Mouse (Mus musculus) liver, embryonic 12.5 days (tissue): ENCODE measurements at regions not wholly inside any gene's neighbourhood (a gene's known extent, or its start where the extent isn't known, plus 50 kb on each side); places are given as distances from the start of the nearest gene placed in this dataset.

Experiments
- ATAC-seq: fragments of 200-750 bp; cut with Nextera tagmentation; 2 replicates; pipeline ENCODE4 v1.8.0; 2017; ENCODE audit warnings: moderate number of reproducible peaks, mild to moderate bottlenecking, moderate library complexity
- H3K27ac ChIP-seq: fragments of 300-500 bp; sonication (generic); 2 replicates; pipeline ENCODE4 v1.5.1; 2016; ENCODE audit warnings: mild to moderate bottlenecking
- H3K27me3 ChIP-seq: fragments of 300-500 bp; sonication (generic); replicated peaks from 2 replicates; pipeline ENCODE4 v1.6.1; 2016; ENCODE audit warnings: mild to moderate bottlenecking, moderate library complexity
- H3K36me3 ChIP-seq: fragments of 300-500 bp; sonication (generic); 2 replicates; pipeline ENCODE4 v1.6.1; 2016; ENCODE audit warnings: mild to moderate bottlenecking, moderate library complexity
- H3K4me1 ChIP-seq: fragments of 300-500 bp; sonication (generic); 2 replicates; pipeline ENCODE4 v1.6.1; 2016
- H3K4me2 ChIP-seq: fragments of 300-500 bp; sonication (generic); 2 replicates; pipeline ENCODE4 v1.6.1; 2016; ENCODE audit warnings: mild to moderate bottlenecking, moderate library complexity
- H3K4me3 ChIP-seq: fragments of 300-500 bp; sonication (generic); 2 replicates; pipeline ENCODE4 v1.5.1; 2016; ENCODE audit warnings: mild to moderate bottlenecking, moderate library complexity
- H3K9ac ChIP-seq: fragments of 300-500 bp; sonication (generic); 2 replicates; pipeline ENCODE4 v1.6.1; 2016; ENCODE audit warnings: mild to moderate bottlenecking, moderate library complexity
- H3K9me3 ChIP-seq: fragments of 300-500 bp; sonication (generic); replicated peaks from 2 replicates; pipeline ENCODE4 v1.6.1; 2016; ENCODE audit warnings: mild to moderate bottlenecking, moderate library complexity
- WGBS: fragments of 180-500 bp; shearing (Covaris S2); methylation state at CpG from one replicate; pipeline ENCODE4 v1.1.7; 2016; ENCODE audit not compliant: insufficient replicate concordance; 5-methylcytosine and 5-hydroxymethylcytosine counted together

- Histone ChIP-seq H3K9me3 (peaks cover 19% of the 10 kb centered on the region), H3K4me1 (no peaks in the 10 kb centered on the region), H3K27me3 (no peaks in the 10 kb centered on the region), H3K9ac (no peak overlapping the region), H3K36me3 (no peaks in the 10 kb centered on the region), H3K4me2 (no peak overlapping the region), H3K4me3 (no peak overlapping the region), H3K27ac (no peak overlapping the region)
- ATAC-seq = no peak
- WGBS = 31% methylated on average over 7 of the region's 7 CpGs
These were observed 456.6 kb upstream of the Tbx3 start for GRCm38 (mm10) chr5:119213692-119214357.

- H3K9ac ChIP-seq = no peak overlapping the region
- no peaks in the 10 kb centered on the region for H3K36me3 ChIP-seq
- no peak overlapping the region for H3K4me2 ChIP-seq
- WGBS = 78% methylated on average over 9 of the region's 9 CpGs
- no peaks in the 10 kb centered on the region for H3K27me3 ChIP-seq
- no peak overlapping the region for H3K4me3 ChIP-seq
- H3K27ac ChIP-seq = no peak overlapping the region
- no peaks in the 10 kb centered on the region for H3K4me1 ChIP-seq
- peaks cover 9% of the 10 kb centered on the region for H3K9me3 ChIP-seq
- no peak for ATAC-seq
These were observed 455.5 kb upstream of the Tbx3 start for GRCm38 (mm10) chr5:119214937-119215336.

DNA sequence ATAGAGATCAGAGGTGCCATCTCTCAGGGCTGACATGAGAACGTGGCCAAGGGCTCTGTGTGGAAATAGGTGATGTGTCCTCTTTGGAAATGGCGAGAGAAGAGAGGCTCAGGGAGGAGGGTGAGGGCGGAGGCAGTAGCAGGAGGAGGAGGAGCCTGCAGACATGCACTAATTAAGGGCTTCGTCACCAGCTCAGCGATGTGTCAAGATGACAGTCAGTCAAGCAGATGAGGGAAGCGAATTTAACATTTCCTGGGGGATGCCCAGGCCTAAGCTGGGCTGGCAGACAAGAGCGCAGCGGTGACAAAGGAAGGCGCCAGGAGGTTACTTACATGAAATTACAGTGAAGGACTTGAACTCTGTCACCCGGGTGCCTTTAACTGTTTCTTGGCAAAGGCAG, 455.1 kb upstream of the Tbx3 start:
- no peaks in the 10 kb centered on the region for H3K36me3 ChIP-seq
- no peak overlapping the region for H3K9ac ChIP-seq
- H3K4me1 ChIP-seq = no peaks in the 10 kb centered on the region
- H3K9me3 ChIP-seq = peaks cover 5% of the 10 kb centered on the region; the same call in 1 of the 2 replicates
- 69% methylated on average over 10 of the region's 10 CpGs for WGBS
- no peak overlapping the region for H3K4me3 ChIP-seq
- ATAC-seq = no peak
- no peaks in the 10 kb centered on the region for H3K27me3 ChIP-seq
- no peak overlapping the region for H3K4me2 ChIP-seq
- H3K27ac ChIP-seq = no peak overlapping the region

GRCm38 (mm10) chr5:119216146-119216545, 454.3 kb upstream of the Tbx3 start:
- no peak overlapping the region for H3K4me3 ChIP-seq
- no peak overlapping the region for H3K4me2 ChIP-seq
- WGBS = 44% methylated on average over 3 of the region's 3 CpGs
- no peaks in the 10 kb centered on the region for H3K4me1 ChIP-seq
- no peaks in the 10 kb centered on the region for H3K36me3 ChIP-seq
- H3K9ac ChIP-seq = no peak overlapping the region
- no peak for ATAC-seq
- H3K27me3 ChIP-seq = no peaks in the 10 kb centered on the region
- 0 out of 2 replicates have a peak, but pooled peaks cover under 1% of the 10 kb centered on the region for H3K9me3 ChIP-seq
- H3K27ac ChIP-seq = no peak overlapping the region

GRCm38 (mm10) chr5:119217077-119217476, 453.4 kb upstream of the Tbx3 start:
- H3K9me3 ChIP-seq = no peaks in the 10 kb centered on the region
- H3K4me3 ChIP-seq = no peak overlapping the region
- no peaks in the 10 kb centered on the region for H3K27me3 ChIP-seq
- no peaks in the 10 kb centered on the region for H3K4me1 ChIP-seq
- no peak overlapping the region for H3K27ac ChIP-seq
- no peak overlapping the region for H3K4me2 ChIP-seq
- no peak for ATAC-seq
- no peaks in the 10 kb centered on the region for H3K36me3 ChIP-seq
- WGBS = 68% methylated on average over 9 of the region's 9 CpGs
- H3K9ac ChIP-seq = no peak overlapping the region

DNA sequence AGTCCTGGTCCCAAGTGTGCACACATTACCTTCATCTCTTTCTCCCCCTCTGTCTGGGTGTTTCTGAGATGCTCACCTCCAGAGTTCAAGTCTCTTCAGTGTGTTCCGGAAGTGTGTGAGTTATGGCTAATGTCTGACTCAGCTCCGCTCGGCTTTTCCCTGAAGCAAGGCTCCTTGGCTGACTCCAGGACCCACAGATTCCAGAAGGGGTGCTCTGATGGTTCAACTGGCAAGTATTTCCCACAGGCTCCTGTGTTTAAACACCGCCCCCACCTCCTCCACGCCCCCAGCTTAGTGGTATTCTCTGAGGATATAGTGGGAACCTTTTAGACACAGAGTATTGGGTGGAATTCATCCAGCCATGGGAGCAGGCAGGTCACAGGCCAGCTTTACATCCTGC, 441.8 kb upstream of the Tbx3 start:
- 79% methylated on average over 5 of the region's 5 CpGs for WGBS
- ATAC-seq = no peak
- H3K4me2 ChIP-seq = no peak overlapping the region

DNA sequence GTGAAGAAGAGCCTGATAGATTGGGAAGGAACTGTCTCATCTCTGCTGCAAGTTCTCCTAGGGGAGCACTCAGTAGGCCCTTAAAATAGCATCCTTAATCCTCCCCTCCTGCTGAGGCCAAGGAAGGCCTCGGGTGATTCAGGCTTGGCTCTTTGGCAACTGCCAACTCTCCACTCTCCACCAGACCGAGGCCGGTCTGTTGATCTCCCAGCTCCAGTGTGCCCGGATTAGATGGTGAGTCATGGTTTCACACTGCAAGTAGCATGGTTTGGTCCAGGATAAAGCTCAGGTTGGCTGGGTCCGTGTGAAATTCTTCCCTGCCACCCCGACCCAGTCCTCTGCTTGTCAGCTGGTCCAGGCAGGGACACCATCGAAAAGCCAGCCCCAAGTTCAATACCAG, 437.5 kb upstream of the Tbx3 start:
- H3K4me3 ChIP-seq = no peak overlapping the region
- no peaks in the 10 kb centered on the region for H3K36me3 ChIP-seq
- no peak for ATAC-seq
- H3K4me1 ChIP-seq = no peaks in the 10 kb centered on the region
- H3K27ac ChIP-seq = no peak overlapping the region
- no peaks in the 10 kb centered on the region for H3K27me3 ChIP-seq
- H3K4me2 ChIP-seq = no peak overlapping the region
- no peak overlapping the region for H3K9ac ChIP-seq
- 0 out of 2 replicates have a peak, but pooled peaks cover 7% of the 10 kb centered on the region for H3K9me3 ChIP-seq
- WGBS = 70% methylated on average over 7 of the region's 7 CpGs

More for the DNA sequence above, 441.8 kb upstream of the Tbx3 start:
- Histone ChIP-seq H3K4me3 (no peak overlapping the region), H3K27me3 (no peaks in the 10 kb centered on the region), H3K4me1 (no peaks in the 10 kb centered on the region), H3K36me3 (no peaks in the 10 kb centered on the region), H3K27ac (no peak overlapping the region), H3K9me3 (no peaks in the 10 kb centered on the region), H3K9ac (no peak overlapping the region)

- Histone ChIP-seq H3K4me3 (no peak overlapping the region), H3K9ac (no peak overlapping the region), H3K4me1 (no peaks in the 10 kb centered on the region), H3K27ac (no peak overlapping the region), H3K9me3 (0 out of 2 replicates have a peak, but pooled peaks cover 7% of the 10 kb centered on the region), H3K4me2 (no peak overlapping the region), H3K27me3 (no peaks in the 10 kb centered on the region), H3K36me3 (no peaks in the 10 kb centered on the region)
- no peak for ATAC-seq
- 76% methylated on average over 10 of the region's 10 CpGs for WGBS
These were observed 434.6 kb upstream of the Tbx3 start for GRCm38 (mm10) chr5:119235884-119236283.

- Histone ChIP-seq H3K4me3 (no peak overlapping the region), H3K36me3 (no peaks in the 10 kb centered on the region), H3K9me3 (no peaks in the 10 kb centered on the region), H3K4me2 (no peak overlapping the region), H3K9ac (no peak overlapping the region), H3K4me1 (no peaks in the 10 kb centered on the region), H3K27ac (no peak overlapping the region), H3K27me3 (no peaks in the 10 kb centered on the region)
- WGBS = 60% methylated on average over 10 of the region's 10 CpGs
- ATAC-seq = no peak
These were observed 423.6 kb upstream of the Tbx3 start for GRCm38 (mm10) chr5:119246824-119247223.

GRCm38 (mm10) chr5:119248626-119249025, 421.8 kb upstream of the Tbx3 start:
- Histone ChIP-seq H3K27ac (no peak overlapping the region), H3K36me3 (no peaks in the 10 kb centered on the region), H3K9me3 (no peaks in the 10 kb centered on the region), H3K4me3 (no peak overlapping the region), H3K4me2 (no peak overlapping the region), H3K4me1 (no peaks in the 10 kb centered on the region), H3K27me3 (no peaks in the 10 kb centered on the region), H3K9ac (no peak overlapping the region)
- ATAC-seq = no peak
- WGBS = 55% methylated on average over 6 of the region's 6 CpGs

DNA sequence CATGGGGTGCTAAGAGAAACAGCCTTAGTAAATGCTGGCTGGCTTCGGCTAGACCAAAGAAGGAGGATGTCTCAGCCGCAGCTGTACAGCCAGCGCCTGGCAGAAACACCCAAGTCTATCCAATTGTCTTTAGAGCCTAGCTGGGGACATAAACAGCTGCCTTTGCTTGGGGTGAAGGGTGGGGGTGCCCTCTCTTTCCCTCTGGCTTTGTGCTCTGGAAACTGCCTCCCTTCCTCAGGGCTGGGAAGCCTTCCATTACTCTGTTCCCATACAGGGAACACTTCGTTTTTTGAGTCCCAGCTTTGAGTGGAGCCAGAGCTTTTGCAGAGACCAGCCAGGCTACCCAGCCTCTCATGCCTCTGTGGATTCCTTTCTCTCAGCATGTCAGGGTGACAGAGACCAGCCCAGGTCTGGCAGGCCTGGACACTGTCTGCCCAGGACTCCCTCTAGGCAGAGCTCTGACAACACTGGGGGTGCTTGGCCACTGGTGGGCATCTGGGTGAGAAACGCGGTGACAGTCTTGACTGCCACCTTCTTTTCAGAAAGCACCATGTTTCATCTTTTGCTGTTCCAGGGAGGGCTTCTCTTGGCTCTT, 421.2 kb upstream of the Tbx3 start:
- Histone ChIP-seq H3K4me1 (no peaks in the 10 kb centered on the region), H3K36me3 (no peaks in the 10 kb centered on the region), H3K9me3 (no peaks in the 10 kb centered on the region), H3K27me3 (no peaks in the 10 kb centered on the region), H3K9ac (no peak overlapping the region), H3K4me3 (no peak overlapping the region), H3K4me2 (no peak overlapping the region), H3K27ac (no peak overlapping the region)
- 62% methylated on average over 6 of the region's 6 CpGs for whole genome bisulfite sequencing
- no peak for ATAC-seq

DNA sequence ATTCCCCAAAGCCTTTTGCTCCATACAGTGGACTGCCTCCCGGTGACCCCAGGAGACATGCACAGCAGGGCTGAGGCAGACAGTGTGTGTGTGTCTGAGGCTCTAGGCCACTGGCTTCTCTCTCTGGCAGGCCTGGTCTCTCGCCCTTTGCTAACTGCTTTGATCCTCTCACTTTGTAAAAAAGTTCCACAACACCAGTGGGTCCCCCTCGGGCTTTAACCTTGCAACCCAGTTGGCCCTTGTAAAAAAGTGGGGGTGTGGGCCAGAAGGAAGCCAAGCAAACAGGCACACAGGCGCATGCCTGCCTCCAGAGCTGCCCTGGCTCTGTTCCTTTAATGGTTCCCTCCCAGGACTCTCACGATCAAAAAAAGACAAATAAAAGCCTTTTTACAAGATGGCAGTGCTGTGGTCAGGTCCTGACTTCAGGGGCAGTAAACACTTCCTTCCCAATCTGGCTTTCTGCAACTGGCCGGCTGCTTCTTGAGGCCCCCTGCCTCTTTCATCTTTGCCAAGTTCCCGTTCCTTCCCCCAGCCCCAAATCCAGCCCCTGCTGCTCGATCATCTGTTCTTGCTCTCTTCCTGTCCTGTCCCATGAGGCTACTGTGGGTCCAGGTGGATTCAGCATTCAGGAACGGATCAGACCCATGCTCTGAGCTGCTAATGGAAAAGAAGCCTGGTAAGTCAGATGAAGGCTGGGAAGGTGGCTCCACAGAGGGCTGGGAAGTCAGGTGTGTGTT, 419.0 kb upstream of the Tbx3 start:
- no peaks in the 10 kb centered on the region for H3K9me3 ChIP-seq
- ATAC-seq = no peak
- no peaks in the 10 kb centered on the region for H3K27me3 ChIP-seq
- no peak overlapping the region for H3K4me2 ChIP-seq
- no peaks in the 10 kb centered on the region for H3K36me3 ChIP-seq
- no peaks in the 10 kb centered on the region for H3K4me1 ChIP-seq
- H3K4me3 ChIP-seq = no peak overlapping the region
- 32% methylated on average over 9 of the region's 9 CpGs for WGBS
- H3K27ac ChIP-seq = no peak overlapping the region
- H3K9ac ChIP-seq = no peak overlapping the region
